Mouse (Mus musculus): ENCODE results near the gene A730049H05Rik.

DNA sequence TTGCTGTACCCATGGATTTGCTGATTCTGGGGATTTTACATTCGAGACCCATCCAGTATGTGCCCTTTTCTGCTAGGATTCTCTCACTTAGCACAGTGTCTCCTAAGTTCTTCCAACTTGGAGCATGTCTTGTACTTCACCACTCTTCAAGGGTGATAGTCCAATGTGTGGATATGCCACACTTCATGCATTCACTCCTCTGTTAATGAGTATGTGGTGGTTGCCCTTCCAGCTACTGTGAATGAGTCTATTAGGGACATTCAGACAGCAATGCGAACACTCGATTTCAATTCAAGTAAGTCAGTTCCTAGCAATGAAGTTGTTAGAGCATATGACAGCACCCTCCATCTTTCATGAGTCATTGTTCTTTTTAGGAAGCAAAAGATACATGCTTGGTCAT, 6.5 kb upstream of the A730049H05Rik start:
- no peak for TF ChIP-seq EP300 (optimal IDR thresholded peaks at IDR 0.05)
- TF ChIP-seq CTCF (IDR thresholded peaks at IDR 0.05; ENCODE audit: low read depth) = no peak

All from stomach, postnatal 0 days (tissue).